Mouse (Mus musculus): Measurements from ENCODE around the gene Fbxl17.

DNA sequence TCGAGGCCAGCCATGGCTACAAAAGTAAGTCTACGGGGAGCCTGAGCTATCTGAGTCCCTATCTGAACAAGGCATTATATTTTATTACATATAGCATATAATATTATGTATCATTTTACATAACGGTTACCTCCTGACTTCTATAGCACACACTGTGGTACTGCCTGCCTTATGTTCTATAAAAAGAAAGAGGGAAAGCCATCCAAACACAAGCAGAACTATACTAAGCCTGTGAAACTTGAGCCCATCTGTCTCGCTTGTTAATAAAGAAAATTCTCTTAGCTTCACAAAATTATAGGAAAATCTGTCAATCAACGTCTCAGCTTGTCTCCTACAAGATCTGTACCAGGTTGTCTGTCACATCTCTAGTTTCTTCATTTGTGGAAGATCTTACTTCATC lies 173.6 kb downstream of the Fbxl17 start:
- TF ChIP-seq CTCF (IDR thresholded peaks at IDR 0.05; ENCODE audit: low read depth) = no peak
- TF ChIP-seq EP300 (IDR thresholded peaks at IDR 0.05; ENCODE audit: low read depth) = no peak
